Mouse (Mus musculus) hindbrain, embryonic 15.5 days (tissue): ENCODE results near the gene Fam186a. TPM values are rescaled to one million over a fixed set of nuclear protein-coding genes. Genes with fewer than 3 reads are reported as not detected.
A peak's percentile ranks its signal among the peaks of the same experiment; 100 is the strongest.
"Not testable (repeated sequence)": the region's sequence is repeated elsewhere in the genome, so short reads cannot be mapped to it uniquely, and the experiment has no call there.

Source experiments
- ATAC-seq: fragments of 200-750 bp; cut with Nextera tagmentation; 2 replicates; pipeline ENCODE4 v1.8.0; 2017; ENCODE audit warnings: low read depth, moderate number of reproducible peaks, moderate TSS enrichment; ENCODE audit not compliant: low FRiP score
- H3K27ac ChIP-seq: fragments of 300-500 bp; sonication (generic); replicated peaks from 2 replicates; pipeline ENCODE4 v1.5.1; 2015; ENCODE audit warnings: mild to moderate bottlenecking, inconsistent platforms
- H3K27me3 ChIP-seq: fragments of 300-500 bp; sonication (generic); 2 replicates; pipeline ENCODE4 v1.6.1; 2015; ENCODE audit warnings: control low read depth, inconsistent platforms
- H3K36me3 ChIP-seq: fragments of 300-500 bp; sonication (generic); 2 replicates; pipeline ENCODE4 v1.6.1; 2015; ENCODE audit warnings: control low read depth, inconsistent platforms
- H3K4me1 ChIP-seq: fragments of 300-500 bp; sonication (generic); replicated peaks from 2 replicates; pipeline ENCODE4 v1.6.1; 2015; ENCODE audit warnings: control low read depth, inconsistent platforms
- H3K4me2 ChIP-seq: fragments of 300-500 bp; sonication (generic); 2 replicates; pipeline ENCODE4 v1.6.1; 2015; ENCODE audit warnings: moderate library complexity, mild to moderate bottlenecking, inconsistent platforms
- H3K4me3 ChIP-seq: fragments of 300-500 bp; sonication (generic); 2 replicates; pipeline ENCODE4 v1.5.1; 2015; ENCODE audit warnings: mild to moderate bottlenecking, inconsistent platforms
- H3K9ac ChIP-seq: fragments of 300-500 bp; sonication (generic); 2 replicates; pipeline ENCODE4 v1.6.1; 2015; ENCODE audit warnings: inconsistent platforms
- H3K9me3 ChIP-seq: fragments of 300-500 bp; sonication (generic); 2 replicates; pipeline ENCODE4 v1.6.1; 2016; ENCODE audit warnings: control low read depth, inconsistent platforms
- WGBS: fragments of 180-500 bp; shearing (Covaris S2); methylation state at CpG from one replicate; pipeline ENCODE4 v1.1.7; 2015; 5-methylcytosine and 5-hydroxymethylcytosine counted together
- polyA plus RNA-seq: library from polyadenylated mRNA; unstranded; fragments of >200 nt; fragmentation: Nextera tagmentation; extraction: Ambion mirVana; gene quantifications from 2 replicates; pipeline ENCODE4 v1.2.1, GENCODE M21; 2015

Fam186a gene
- polyA plus RNA-seq, 1 experiment from 2014 or later, result not detected

DNA sequence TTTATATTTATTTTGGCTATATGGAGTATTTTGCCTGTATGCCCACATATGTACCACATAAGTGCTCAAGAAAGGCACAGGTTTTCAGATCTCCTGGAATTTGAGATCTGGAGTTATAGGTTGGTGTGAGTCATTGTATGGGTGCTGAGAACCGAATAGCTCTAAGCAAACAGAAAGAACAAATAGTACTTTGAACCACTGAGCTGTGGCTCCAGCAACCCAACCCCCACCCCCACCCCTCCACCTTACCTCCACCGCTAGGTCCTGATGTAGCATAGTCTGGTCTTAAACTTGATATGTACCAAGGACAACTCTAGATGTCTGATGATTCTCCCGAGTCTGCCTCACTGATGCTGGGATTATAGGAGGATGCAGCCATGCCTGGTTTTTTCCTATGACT, 49.6 kb downstream of the Fam186a start:
- H3K9me3 ChIP-seq, result no peaks in the 10 kb centered on the region
- ATAC-seq, result no peak
- WGBS, result 85% methylated on average over 3 of the region's 3 CpGs

DNA sequence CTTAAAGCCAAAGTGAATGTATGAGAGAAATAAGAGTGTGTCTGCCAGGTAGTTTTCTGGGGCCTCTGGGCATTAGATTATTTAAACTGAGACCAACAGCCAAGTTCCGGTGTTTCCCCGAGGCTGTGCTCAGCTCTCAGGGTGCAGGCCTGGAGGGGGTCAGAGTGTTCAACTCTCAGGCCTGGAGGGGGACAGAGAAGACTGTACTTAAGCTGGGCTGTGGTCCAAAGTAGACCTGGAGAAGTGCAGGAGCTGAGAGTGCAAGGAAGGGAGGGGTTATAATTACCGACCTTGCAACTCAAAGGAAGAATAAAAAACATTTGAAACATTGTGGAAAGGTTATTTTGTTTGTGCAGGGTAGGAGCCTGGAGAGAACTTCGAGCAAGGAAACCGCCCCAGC, 52.2 kb downstream of the Fam186a start:
- no peak for ATAC-seq

More for the DNA sequence above, 49.6 kb downstream of the Fam186a start:
- Histone ChIP-seq H3K36me3 (no peaks in the 10 kb centered on the region), H3K27me3 (no peaks in the 10 kb centered on the region), H3K4me1 (no peaks in the 10 kb centered on the region), H3K27ac (no peak overlapping the region), H3K4me2 (no peak overlapping the region), H3K9ac (no peak overlapping the region), H3K4me3 (no peak overlapping the region)

GRCm38 (mm10) chr15:99911785-99912184, 55.1 kb downstream of the Fam186a start:
- ATAC-seq, result no peak
- WGBS, result 95% methylated on average over 4 of the region's 4 CpGs
- no peak overlapping the region for H3K9ac ChIP-seq
- no peaks in the 10 kb centered on the region for H3K4me1 ChIP-seq
- no peaks in the 10 kb centered on the region for H3K36me3 ChIP-seq
- no peak overlapping the region for H3K27ac ChIP-seq
- H3K4me3 ChIP-seq, result no peak overlapping the region
- no peaks in the 10 kb centered on the region for H3K27me3 ChIP-seq
- H3K4me2 ChIP-seq, result no peak overlapping the region
- H3K9me3 ChIP-seq, result no peaks in the 10 kb centered on the region

More for the DNA sequence above, 52.2 kb downstream of the Fam186a start:
- no peak overlapping the region for H3K27ac ChIP-seq
- no peak overlapping the region for H3K4me3 ChIP-seq
- H3K36me3 ChIP-seq, result no peaks in the 10 kb centered on the region
- no peaks in the 10 kb centered on the region for H3K9me3 ChIP-seq
- H3K9ac ChIP-seq, result no peak overlapping the region
- no peak overlapping the region for H3K4me2 ChIP-seq
- H3K4me1 ChIP-seq, result no peaks in the 10 kb centered on the region
- 77% methylated on average over 5 of the region's 5 CpGs for WGBS
- no peaks in the 10 kb centered on the region for H3K27me3 ChIP-seq

- H3K27ac ChIP-seq, H3K4me2 ChIP-seq, H3K4me3 ChIP-seq, H3K9ac ChIP-seq, H3K36me3 ChIP-seq, H3K27me3 ChIP-seq, H3K9me3 ChIP-seq, ATAC-seq, H3K4me1 ChIP-seq: not testable (repeated sequence)
- whole genome bisulfite sequencing, result 41% methylated on average over 14 of the region's 14 CpGs
Measured at GRCm38 (mm10) chr15:99909339-99909996, 57.4 kb downstream of the Fam186a start.

DNA sequence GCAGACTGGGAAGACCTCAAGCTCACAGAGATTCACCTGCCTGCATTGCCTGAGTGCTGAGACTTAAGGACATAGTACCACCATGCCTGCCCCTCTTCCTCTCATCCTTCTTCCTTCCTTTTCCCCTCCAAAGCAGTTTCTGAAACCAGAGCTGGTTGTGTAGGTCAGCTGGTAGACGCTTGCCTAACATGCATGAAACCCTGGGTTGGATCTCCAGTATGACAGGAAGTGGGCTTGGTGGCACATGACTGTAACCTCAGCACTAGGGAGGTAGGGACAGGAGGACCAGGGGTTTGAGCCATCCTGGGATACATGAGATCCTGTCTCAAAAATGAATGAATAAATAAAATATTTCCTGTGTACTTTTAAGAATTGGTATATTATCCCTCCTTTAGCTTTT, 59.3 kb downstream of the Fam186a start:
- Histone ChIP-seq H3K4me1 (peaks cover 3% of the 10 kb centered on the region), H3K27me3 (no peaks in the 10 kb centered on the region), H3K4me3 (no peak overlapping the region), H3K4me2 (no peak overlapping the region), H3K27ac (no peak overlapping the region), H3K36me3 (no peaks in the 10 kb centered on the region), H3K9me3 (no peaks in the 10 kb centered on the region), H3K9ac (no peak overlapping the region)
- WGBS, result 67% methylated on average over 1 of the region's 1 CpGs
- ATAC-seq, result no peak

DNA sequence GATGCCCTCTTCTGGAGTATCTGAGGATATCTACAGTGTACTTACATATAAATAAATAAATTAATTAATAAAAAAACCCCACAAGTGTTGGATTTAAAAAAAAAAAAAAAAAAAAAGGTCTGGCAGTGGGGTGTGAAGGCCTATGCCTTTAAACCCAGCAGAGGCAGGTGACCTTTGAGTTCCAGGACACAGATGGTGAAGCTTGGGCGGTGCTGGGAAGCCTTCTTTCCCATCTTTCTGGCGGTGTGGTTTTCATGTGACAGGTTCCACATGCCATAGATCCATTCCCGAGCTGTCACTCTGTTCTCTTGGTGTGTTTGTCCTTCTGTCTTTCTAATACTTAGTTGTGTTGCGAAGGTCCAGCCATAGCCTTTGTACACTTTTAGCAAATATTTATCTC, 59.8 kb downstream of the Fam186a start:
- WGBS, result 76% methylated on average over 4 of the region's 4 CpGs
- Histone ChIP-seq H3K9me3 (no peaks in the 10 kb centered on the region), H3K9ac (no peak overlapping the region), H3K4me3 (no peak overlapping the region), H3K27me3 (no peaks in the 10 kb centered on the region), H3K4me1 (peaks cover 3% of the 10 kb centered on the region), H3K27ac (no peak overlapping the region), H3K4me2 (no peak overlapping the region), H3K36me3 (no peaks in the 10 kb centered on the region)
- ATAC-seq, result no peak

- Histone ChIP-seq H3K4me1 (peaks cover 3% of the 10 kb centered on the region), H3K9me3 (no peaks in the 10 kb centered on the region), H3K36me3 (no peaks in the 10 kb centered on the region), H3K27me3 (no peaks in the 10 kb centered on the region), H3K9ac (no peak overlapping the region), H3K4me3 (no peak overlapping the region), H3K4me2 (no peak overlapping the region), H3K27ac (no peak overlapping the region)
- 76% methylated on average over 9 of the region's 9 CpGs for WGBS
- ATAC-seq, result no peak
Measured at GRCm38 (mm10) chr15:99904841-99905240, 62.0 kb downstream of the Fam186a start.

- Histone ChIP-seq H3K4me2 (0 out of 2 replicates have a peak overlapping the region, but pooled peaks have one; percentile 27), H3K4me3 (no peak overlapping the region), H3K27me3 (no peaks in the 10 kb centered on the region), H3K4me1 (peaks cover 3% of the 10 kb centered on the region), H3K9ac (no peak overlapping the region), H3K36me3 (no peaks in the 10 kb centered on the region), H3K27ac (no peak overlapping the region), H3K9me3 (no peaks in the 10 kb centered on the region)
- WGBS, result 6% methylated on average over 4 of the region's 4 CpGs
- ATAC-seq, result peak; percentile 48; the same call in 1 of the 2 replicates
Measured at GRCm38 (mm10) chr15:99904333-99904732, 62.5 kb downstream of the Fam186a start.

GRCm38 (mm10) chr15:99903227-99903626, 63.6 kb downstream of the Fam186a start:
- 92% methylated on average over 5 of the region's 5 CpGs for WGBS
- no peak for ATAC-seq
- H3K4me2 ChIP-seq, result no peak overlapping the region
- no peak overlapping the region for H3K9ac ChIP-seq
- peaks cover 3% of the 10 kb centered on the region for H3K4me1 ChIP-seq
- no peaks in the 10 kb centered on the region for H3K36me3 ChIP-seq
- no peaks in the 10 kb centered on the region for H3K9me3 ChIP-seq
- no peak overlapping the region for H3K27ac ChIP-seq
- no peak overlapping the region for H3K4me3 ChIP-seq
- H3K27me3 ChIP-seq, result no peaks in the 10 kb centered on the region

GRCm38 (mm10) chr15:99902786-99903185, 64.1 kb downstream of the Fam186a start:
- no peak overlapping the region for H3K27ac ChIP-seq
- ATAC-seq, result no peak
- no peak overlapping the region for H3K4me2 ChIP-seq
- no peak overlapping the region for H3K4me3 ChIP-seq
- no peaks in the 10 kb centered on the region for H3K27me3 ChIP-seq
- H3K36me3 ChIP-seq, result no peaks in the 10 kb centered on the region
- H3K9me3 ChIP-seq, result no peaks in the 10 kb centered on the region
- WGBS, result 73% methylated on average over 5 of the region's 5 CpGs
- no peak overlapping the region for H3K9ac ChIP-seq
- H3K4me1 ChIP-seq, result peaks cover 3% of the 10 kb centered on the region

GRCm38 (mm10) chr15:99896621-99897020, 70.2 kb downstream of the Fam186a start:
- Histone ChIP-seq H3K36me3 (no peaks in the 10 kb centered on the region), H3K27ac (no peak overlapping the region), H3K9me3 (no peaks in the 10 kb centered on the region), H3K4me2 (no peak overlapping the region), H3K27me3 (no peaks in the 10 kb centered on the region), H3K4me1 (no peaks in the 10 kb centered on the region), H3K9ac (no peak overlapping the region), H3K4me3 (no peak overlapping the region)
- ATAC-seq, result no peak

- 76% methylated on average over 3 of the region's 3 CpGs for WGBS
- Histone ChIP-seq H3K4me1 (no peaks in the 10 kb centered on the region; the same call in 1 of the 2 replicates), H3K27me3 (no peaks in the 10 kb centered on the region), H3K9me3 (no peaks in the 10 kb centered on the region), H3K27ac (no peak overlapping the region), H3K4me2 (no peak overlapping the region), H3K4me3 (no peak overlapping the region), H3K9ac (no peak overlapping the region), H3K36me3 (no peaks in the 10 kb centered on the region)
- ATAC-seq, result no peak
Measured at GRCm38 (mm10) chr15:99891355-99891754, 75.5 kb downstream of the Fam186a start.
